Mouse (Mus musculus): ENCODE results near the gene Magoh.

The Magoh gene

DNA sequence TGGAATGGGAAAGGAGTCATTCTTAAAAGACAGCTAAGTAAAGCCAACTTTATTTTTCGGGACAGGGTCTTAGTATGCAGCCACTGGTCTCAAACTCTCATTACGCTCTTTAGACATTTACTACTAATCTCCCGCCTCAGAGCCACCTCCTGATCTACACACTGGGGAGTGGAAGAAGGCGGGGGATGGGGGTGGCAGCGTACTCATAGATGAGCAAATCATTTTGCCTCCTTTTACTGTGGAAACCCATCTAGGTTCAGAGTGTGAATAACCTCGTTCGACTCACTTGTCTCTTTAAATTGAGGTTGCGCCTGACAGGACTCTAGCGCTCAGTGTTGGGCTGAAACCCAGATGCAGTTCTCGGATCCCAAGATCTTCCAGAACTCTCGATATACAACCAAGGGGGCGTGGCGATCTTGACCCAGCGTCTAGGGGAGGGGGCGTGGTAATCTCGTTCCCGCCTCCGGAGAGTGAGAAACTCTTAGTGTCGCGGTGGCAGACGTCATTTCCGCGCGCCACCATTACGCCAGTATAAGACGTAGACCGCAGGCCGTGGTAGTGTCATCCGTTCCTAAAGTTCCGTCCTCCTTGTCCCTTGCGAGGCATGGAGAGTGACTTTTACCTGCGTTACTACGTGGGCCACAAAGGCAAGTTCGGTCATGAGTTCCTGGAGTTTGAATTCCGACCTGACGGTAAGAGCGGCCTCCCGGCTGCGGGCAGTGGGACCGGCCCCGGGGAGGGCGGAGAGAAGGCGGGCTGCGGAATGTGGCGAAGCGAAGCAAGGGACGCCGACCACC is at the start of gene Magoh:
Magoh (plus strand) TSS at position 502 of the 797 bp plus-strand sequence.
- DNase-seq (ENCODE audit: low spot score), result peak; percentile 90

DNA sequence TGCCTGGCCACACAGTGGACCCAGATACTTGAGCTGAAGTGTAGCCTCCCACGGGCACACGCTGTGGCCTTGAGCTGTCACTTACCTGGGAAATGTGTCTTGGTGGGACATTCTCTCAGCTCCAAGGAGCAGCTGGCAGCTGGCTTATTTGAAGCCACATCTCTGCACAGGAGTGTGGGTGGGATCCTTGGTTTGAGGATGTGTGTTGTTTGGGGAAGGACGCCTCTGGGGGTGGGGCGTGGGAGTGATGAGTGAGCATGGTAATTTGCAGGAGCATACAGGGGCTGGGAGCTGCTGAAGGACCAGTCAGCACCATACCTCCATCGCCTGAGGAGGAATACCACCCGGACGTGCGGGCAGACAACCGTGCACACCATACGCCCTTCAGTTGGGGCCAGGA is 49.4 kb upstream of the Magoh start:
- no peak for DNase-seq (ENCODE audit: low spot score)

DNA sequence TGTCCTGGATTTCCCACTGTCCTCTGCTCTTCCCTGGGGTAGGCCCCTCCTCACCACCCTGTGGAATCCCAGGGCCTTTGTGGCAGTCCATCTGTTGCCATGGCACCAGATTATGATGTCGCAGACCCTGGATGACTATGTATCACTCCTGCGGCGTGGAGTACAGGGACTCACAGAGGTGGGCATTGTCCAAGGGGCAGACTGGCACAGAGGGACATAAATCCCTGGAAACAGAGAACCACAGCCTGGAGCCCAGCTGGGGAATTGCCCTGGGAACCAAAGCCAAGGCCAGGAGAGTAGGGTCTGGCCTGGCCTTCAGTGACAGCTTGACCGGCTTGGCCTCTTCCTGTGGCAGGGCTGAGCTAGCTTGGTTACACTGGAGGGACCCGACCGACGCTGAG is 48.7 kb upstream of the Magoh start:
- DNase-seq (ENCODE audit: low spot score), result no peak

DNA sequence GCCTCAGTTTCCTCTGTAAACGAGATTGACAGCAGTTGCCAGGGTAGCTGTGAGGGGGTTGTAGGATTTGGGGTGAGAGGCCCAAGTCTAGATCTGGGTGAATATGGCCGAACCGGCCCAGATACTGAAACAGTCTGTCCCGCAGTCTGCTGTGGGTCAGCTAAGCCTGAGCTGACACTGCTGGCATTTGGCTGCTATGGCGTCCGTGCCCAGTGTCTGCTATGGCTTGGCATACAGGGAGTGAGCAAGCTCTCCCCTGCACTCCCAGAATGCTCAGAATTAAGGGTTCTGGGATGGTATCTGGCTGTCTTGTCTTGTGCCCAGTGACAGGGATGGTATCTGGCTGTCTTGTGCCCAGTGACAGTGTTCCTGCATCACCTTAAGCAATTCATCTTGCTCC is 47.9 kb upstream of the Magoh start:
- no peak for DNase-seq (ENCODE audit: low spot score)

DNA sequence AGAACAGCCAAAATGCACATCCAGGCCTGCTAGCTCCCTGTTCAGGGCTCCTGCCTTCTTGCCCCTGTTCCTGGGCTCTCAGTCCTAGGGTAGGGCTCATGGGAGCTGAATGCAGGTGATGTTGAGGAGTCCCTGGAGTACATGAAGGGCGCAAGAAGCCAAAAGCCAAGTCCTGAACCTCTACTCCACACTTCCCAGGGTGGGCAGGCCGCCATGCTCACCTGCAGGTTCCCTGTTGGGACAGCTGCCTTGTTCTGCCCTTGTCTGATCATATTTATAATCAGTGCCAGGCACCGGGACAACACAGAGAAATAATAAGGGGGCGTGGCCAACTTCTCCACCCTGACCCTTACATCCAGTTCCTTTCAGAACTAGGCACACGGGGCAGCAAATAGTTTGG is 46.0 kb upstream of the Magoh start:
- no peak for DNase-seq (ENCODE audit: low spot score)

DNA sequence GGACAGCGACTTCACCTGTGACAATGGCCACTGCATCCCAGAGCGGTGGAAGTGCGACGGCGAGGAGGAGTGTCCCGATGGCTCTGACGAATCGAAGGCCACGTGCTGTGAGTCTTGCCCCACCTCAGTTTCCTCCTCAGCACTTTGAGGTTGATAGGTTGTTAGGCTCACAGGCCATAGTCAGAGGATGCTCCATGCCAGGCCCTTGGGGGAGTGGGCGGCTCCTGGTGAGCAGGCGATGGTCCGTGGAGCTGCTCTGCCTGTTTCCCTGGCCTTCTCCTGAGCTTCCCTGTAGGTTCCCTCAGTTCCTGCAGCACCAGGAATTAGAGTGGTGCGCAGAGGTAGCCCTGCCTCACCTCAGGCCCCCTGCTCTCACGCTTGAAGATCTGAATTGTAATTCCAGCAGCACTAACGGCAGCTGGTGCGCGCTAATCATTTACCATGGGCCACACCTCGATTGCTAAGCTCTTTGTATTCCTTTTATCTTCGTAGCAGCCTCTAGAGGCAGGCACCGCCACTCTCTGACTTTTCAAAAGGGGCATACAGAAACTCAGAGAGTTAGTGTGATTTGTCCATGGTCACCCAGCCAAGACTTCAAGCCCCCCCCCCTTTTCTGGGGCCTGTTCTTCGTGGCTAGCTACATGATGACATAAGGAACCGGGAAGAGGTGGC is 44.8 kb upstream of the Magoh start:
- no peak for DNase-seq (ENCODE audit: low spot score)

DNA sequence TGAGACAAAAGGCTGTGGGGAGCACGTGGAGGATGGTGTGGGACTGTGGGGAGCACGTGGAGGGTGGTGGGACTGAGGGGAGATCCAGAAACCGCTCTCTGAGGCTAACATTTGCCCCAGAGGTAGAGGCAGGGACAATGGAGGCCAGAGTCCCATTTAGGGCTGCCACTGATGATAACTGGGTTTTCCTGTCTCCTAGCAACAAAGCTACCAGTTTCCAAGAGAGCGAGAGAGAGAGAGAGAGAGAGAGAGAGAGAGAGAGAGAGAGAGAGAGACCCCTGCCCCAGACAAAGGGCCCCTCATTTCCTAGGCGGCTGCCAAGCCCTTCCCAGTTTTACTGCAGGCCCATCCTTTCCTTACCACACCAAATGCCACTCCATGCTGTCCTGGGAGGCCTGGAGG is 44.0 kb upstream of the Magoh start:
- DNase-seq (ENCODE audit: low spot score), result no peak

DNA sequence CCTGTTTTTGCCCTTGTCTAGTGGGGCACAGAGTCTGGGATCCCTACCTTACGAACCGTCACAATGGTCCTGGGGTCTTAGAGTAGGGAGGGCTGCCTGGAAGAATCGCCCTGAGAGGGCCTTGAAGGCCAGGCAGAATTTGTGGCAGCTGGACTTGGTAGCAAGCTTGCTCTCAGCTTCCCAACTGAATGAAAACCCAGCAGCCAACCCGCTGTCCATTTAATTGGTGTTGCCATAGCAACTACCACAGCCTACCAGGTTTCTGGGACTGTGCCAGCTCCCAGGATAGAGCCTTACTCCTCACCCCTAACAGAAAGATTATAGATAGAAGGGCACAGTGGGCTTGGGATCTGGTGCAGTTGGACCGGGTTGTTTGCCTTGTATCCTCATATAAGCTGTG is 42.8 kb upstream of the Magoh start:
- DNase-seq (ENCODE audit: low spot score), result no peak

DNA sequence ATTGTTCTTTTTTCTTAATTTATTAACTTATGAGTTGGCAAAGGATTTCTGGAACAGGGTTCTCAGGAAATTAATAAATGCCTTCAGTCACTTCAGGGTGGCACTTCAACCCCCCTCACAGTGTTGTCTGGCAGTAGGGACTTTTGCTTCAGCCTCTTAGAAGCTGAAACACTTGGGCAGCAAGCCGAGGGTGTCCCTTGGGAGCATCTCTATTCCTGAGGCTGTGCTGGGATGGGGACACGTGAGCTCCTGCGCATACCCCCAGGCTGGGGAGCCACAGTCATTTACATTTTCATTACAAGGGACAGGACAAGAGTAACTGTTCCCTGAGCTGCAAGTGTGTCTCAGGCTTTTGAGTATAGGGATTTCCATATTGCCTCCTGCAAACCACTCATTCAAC is 41.6 kb upstream of the Magoh start:
- DNase-seq (ENCODE audit: low spot score), result no peak

DNA sequence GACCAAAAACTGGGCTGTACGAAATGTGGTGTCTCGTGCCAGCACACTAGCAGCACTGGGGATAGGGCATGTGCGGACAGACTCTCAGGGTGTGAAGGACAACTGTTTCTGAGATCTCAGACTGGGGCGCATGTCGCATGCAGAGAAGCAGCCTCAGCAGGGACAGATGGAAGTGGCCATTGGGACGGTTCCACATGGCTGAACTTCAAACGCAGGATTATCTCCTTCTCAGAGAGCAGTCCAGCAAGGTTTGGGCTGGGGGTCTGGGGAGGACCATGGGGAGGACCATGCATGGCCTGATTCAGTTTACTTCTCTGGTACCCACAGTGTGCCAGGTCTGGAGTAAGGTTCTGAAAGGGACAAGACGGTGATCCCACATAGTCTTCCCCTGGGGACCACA is 35.9 kb upstream of the Magoh start:
- DNase-seq (ENCODE audit: low spot score), result no peak

DNA sequence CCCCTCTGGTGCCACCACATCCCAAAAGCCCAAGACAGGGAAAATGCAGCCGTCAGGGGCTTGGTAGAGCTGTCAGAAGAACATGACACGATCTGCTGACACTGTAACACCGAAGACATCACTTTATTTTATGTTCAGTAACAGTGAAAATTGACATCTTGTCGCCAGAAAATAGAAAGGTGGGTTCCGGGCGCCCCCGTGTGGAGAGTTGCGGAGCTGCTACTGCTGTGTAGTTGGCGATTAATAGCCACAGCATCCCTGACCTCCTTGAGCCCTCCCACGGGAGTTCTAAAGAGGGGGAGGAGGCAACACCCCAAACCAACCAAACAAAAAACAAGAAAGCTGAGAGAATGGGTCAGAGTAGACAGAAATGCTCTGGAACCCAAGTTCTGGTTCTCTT is 34.6 kb upstream of the Magoh start:
- DNase-seq (ENCODE audit: low spot score), result no peak

DNA sequence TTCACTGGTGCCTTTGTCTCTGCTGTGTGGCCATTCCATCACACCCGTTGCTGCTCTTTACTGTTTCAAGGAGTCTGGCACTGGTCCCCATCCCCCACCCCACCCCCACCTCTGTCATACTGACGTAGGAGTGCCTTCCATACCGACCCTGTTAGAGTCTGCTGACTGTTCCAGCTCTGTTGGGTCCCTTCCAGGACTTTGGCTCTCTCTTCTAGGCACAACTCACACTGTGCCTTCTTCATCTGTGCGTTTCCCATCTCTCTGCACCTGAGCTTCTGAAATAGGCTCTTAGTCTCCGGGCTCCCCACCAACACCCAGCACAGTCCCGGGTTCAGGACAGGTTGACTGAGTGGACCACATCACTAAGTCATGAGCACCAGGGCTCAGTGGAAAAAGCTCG is 32.8 kb upstream of the Magoh start:
- no peak for DNase-seq (ENCODE audit: low spot score)

DNA sequence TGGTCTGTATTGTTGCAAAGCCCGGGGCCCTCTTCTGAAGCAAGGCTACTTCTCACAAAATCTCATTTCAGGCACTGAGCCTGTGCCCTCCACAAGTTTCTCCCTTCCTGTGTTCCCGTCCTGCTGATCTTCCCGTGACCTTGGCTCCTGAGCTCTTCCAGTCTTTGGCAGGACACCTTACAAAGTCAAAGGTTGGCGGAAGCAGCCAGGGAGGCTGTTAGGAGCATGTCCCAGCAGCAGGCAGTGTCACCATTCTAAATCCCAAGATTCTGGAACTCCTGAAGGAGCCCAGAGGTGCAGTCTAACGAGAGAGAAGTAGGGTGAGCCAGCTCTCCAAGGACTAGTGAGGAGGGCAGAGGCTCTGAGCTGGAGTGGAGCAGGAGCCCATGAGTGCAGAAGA is 31.0 kb upstream of the Magoh start:
- no peak for DNase-seq (ENCODE audit: low spot score)

DNA sequence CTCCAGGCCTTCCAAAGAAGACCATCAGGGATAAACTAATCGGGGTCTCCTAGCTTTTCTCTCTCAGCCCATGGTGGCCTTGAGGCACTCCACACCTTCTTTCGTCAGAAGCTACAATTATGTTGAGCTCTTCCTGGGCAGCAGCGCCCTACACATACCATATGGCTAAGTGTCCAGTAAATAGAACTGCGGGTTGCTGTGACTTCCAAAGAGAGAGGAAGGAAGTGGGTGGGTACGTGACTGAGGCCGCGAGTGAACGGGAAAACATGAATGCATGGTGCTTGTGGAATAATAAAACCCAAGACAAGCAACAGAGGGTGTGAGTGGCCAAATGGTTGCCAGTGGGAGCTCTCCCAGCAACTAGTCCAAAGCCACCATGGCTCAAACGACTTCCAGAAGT is 29.9 kb upstream of the Magoh start:
- no peak for DNase-seq (ENCODE audit: low spot score)

DNA sequence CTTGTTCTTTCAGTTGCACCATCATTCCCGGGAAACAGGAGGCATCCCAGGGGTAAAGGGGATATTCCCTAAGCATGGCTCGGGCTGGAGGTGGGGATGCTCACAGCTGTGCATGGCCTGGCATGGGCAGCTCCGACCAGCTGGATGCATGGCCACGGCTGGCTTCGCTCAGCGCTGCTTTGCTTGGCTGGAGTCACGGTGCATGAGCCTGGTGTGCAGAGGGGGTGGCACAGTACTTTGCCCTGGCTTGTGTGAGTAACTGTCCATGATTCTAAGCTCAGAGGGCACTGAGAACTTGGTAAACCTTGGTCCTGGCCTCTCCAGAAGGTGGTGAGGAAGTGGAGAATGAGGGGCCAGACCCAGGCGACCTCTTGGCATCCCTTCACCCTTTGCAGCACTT is 29.5 kb upstream of the Magoh start:
- DNase-seq (ENCODE audit: low spot score), result no peak

DNA sequence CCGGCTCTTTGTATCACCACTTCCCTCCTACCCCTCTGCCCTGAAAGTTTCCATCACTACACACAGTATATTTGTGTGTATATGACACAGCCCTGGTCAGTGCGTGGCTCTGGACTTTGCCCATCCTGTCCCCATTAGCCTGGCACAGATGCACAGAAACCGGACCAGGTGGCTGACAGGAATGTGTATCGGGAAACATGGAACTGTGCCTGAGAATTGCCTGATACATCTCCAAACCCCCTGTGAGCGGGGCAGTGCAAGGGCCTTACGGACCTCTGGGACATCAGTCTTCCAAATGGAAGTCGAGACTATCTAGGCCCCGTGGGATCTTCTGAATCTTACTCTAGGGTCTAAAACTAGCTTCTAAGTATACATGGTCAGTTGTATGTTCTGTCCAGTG is 26.2 kb upstream of the Magoh start:
- DNase-seq (ENCODE audit: low spot score), result no peak

DNA sequence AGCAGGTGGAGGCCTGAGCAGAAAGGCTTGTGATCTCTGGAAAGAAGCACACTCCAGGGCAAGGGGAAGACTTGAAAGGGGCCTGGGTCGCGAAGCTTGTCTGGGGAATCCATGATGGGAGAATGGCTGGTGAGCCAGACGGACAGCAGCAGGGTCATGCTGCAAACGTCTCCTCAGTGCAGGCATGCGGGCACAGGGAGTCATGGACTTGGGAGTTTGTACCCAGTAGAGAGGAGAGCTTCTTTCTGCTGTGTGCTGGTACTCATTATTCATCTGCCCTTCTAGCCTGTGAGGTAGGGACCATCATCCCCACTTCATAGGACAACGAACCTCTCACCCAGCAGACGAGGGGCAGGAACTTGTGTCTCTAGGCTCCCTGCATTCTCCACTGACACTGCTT is 25.7 kb upstream of the Magoh start:
- DNase-seq (ENCODE audit: low spot score), result no peak

DNA sequence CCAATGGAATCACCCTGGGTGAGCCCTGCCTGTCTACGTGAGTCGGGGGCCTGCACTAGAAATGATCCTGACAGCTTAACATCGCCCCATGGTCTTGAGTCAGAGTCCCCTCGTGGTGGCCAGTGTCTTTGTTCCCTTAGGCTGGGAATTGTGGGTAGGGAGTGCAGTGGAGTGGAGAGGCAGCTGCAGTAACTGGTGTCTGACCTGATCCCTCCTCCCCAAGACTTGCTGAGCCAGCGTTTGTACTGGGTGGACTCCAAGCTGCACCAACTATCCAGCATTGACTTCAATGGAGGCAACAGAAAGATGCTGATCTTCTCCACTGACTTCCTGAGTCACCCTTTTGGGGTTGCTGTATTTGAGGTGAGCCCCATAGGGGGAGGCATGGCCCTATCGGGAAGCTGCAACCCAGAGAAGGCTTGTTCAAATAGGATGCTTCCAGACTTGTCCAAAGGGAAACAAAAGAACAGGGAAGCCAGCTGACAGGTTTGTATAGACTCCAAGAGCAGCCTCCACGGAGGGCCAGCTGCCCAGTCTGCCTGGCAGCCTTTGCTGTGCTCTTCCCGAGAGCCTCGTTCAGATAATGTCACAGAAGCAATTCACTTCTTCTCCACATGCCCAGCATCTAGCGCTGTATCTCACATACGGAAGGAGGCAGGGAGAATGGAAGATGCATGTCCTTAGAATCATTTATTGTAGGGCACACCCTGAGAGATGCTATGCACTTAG is 22.4 kb upstream of the Magoh start:
- DNase-seq (ENCODE audit: low spot score), result no peak

DNA sequence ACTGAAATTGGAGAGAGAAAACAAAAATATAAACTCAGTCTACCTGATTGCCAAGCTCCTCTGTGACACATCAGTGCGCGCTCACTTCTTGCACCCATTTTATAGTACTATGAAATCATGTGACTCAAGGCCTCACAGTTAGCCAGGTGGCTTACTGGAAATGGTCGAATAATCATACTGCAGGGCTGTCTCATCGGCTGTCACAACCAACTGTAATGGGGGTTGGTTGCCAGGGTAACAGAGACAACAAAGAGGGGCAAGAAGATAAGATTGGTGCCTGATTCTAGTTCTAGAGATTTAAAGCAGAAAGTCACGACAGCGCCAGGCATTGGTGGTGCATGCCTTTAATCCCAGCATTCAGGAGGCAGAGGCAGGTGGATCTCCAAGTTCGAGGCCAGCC is 20.6 kb upstream of the Magoh start:
- no peak for DNase-seq (ENCODE audit: low spot score)

DNA sequence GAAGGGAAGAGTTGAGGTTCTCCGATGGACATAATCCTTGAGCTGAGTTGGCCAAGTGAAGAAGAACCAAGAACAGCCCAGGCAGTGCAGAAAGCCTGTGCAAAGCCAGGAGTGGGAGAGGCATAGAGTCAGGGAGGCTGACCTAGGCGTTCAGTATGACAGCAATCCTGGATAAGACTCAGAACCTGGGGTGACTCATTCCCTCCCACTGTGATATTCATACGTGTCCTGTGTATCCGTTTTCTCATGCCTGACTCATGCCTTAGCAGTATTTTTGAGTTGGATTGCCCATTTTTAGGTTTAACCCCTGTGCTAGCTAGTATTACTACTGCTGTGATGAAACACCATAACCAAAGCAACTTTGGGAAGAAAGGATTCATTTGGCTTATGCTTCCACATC is 14.7 kb upstream of the Magoh start:
- DNase-seq (ENCODE audit: low spot score), result no peak

DNA sequence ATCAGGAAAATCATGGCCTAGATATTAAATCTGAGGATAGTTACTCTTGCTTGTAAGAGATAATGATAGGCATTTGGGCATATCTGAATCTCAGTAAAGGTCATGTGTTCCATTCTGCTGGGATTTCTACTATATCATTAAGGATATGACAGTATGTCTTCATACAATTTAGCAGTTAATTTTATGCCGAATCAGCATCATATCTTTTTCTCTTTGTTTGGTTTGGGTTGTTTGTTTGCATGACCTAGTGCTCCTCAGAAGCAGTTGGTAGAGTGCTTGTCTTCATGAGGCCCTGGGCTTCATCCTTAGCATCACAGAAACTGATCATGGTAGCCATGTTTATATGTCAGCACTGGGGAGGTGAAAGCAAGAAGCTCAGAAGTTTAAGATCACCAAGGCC is 2.1 kb downstream of the Magoh start:
- no peak for DNase-seq (ENCODE audit: low spot score)

DNA sequence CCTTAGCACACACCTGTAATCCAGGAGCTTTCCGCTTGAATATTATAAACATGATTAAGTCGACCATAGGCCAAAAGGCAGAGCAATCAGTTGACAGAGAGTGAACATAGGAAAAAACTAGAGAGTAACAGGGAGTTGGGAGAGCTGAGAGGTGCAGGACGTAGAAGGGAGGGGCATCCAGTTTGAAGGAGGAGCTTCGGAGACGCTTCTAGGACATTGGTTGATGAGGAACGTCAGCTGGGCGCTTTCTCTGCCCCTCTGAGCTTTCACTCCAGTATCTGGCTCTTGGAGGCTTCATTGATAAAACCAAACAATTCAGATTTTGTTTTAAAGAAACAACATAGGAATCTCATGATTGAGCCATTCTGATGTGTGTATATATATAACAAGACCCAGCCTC is 6.8 kb downstream of the Magoh start:
- DNase-seq (ENCODE audit: low spot score), result no peak

DNA sequence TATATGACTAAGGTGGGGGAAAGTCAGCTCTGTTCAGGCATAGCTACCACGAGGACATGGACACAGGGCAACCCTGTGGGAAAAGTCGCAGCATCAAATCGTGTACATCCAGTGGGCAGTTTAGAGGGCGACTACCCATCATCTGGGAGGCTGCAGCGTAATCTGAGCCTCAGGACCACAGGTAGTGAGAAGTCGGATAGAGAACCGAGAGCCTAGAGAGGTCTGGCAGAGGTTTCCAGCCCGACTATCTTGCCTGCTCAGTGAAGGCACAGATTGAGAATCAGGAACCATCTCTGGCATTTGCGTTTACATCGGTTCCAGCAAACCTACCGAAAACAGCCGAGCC is 9.8 kb downstream of the Magoh start:
- DNase-seq (ENCODE audit: low spot score), result no peak

Measured in ovary, adult 18-20 months (tissue).